ENCODE assay signal across 12 mouse cellular contexts in genomic region chr10:96692821-96693220, GRCm38 (mm10).
"Had no signal": no experiment of that assay in that cellular context is flagged by ENCODE, and none has a peak within 500 bp of the region (broad histone marks: within the 10 kb centered on the region; RNA-seq: fewer than 3 reads in every experiment).

No protein-coding gene starts in this region.

- ATAC-seq: intestine, embryonic 15.5 days had no signal

- H3K36me3 ChIP-seq: intestine, embryonic 15.5 days; liver, embryonic 13.5 days; stomach, embryonic 15.5 days had no signal

- H3K27ac ChIP-seq: intestine, embryonic 15.5 days; kidney, postnatal 0 days; layer of hippocampus, adult 2 months; left cerebral cortex, adult 2 months; liver, embryonic 13.5 days; stomach, embryonic 15.5 days had no signal

- H3K27me3 ChIP-seq: intestine, embryonic 15.5 days; liver, embryonic 13.5 days; stomach, embryonic 15.5 days had no signal

- DNase-seq: kidney, adult 18-20 months; kidney, postnatal 25 days; layer of hippocampus, adult 9-11 months; liver, embryonic 13.5 days; lung, adult 2 months; lung, postnatal 14 days; midbrain, embryonic 14.5 days had no signal

- H3K4me3 ChIP-seq: intestine, embryonic 15.5 days; layer of hippocampus, adult 2 months; left cerebral cortex, adult 2 months; liver, embryonic 13.5 days; stomach, embryonic 15.5 days had no signal
